Mouse (Mus musculus): ENCODE measurements at regions not wholly inside any gene's neighbourhood (a gene's known extent, or its start where the extent isn't known, plus 50 kb on each side); places are given as distances from the start of the nearest gene placed in this dataset.

DNA sequence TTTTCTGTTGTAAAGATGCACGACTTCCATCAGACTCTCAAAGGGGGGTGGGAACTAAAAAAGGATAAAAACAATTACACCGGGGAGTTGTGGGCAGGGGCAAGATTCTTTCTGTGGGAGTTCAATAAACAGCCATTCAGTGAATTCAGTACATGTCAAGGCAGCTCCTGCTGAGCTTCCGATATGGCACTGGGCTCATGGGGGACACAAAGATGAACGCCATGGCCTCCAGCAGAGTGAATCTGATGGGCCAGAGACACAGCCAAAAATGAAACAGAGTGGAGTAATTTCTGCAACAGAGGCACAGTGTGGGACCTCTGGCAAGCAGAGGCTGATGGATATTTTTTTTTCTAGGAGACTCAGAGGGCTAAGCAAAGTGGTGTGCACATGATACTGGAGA, 254.2 kb downstream of the AI593442 start:
- Histone ChIP-seq H3K27ac (ENCODE audit: low read depth, low read length) (no peak overlapping the region), H3K36me3 (ENCODE audit: control insufficient read depth, insufficient read depth, low read length) (no peaks in the 10 kb centered on the region), H3K27me3 (ENCODE audit: control insufficient read depth, insufficient read depth, low read length) (no peaks in the 10 kb centered on the region), H3K9me3 (replicated peaks; ENCODE audit: control insufficient read depth, low read length) (no peaks in the 10 kb centered on the region), H3K4me3 (ENCODE audit: low read depth, low read length) (no peak overlapping the region), H3K4me2 (no peak overlapping the region), H3K9ac (ENCODE audit: low read depth, low read length) (no peak overlapping the region), H3K4me1 (ENCODE audit: control insufficient read depth, insufficient read depth, low read length) (no peaks in the 10 kb centered on the region)
- no peak for ATAC-seq (replicated peaks; ENCODE audit: insufficient number of reproducible peaks, low FRiP score, low TSS enrichment)
- whole genome bisulfite sequencing (ENCODE audit: insufficient replicate concordance), result 73% methylated on average over 4 of the region's 4 CpGs

- Histone ChIP-seq H3K9me3 (replicated peaks; ENCODE audit: control insufficient read depth, low read length) (no peaks in the 10 kb centered on the region), H3K4me1 (ENCODE audit: control insufficient read depth, insufficient read depth, low read length) (no peaks in the 10 kb centered on the region), H3K27me3 (ENCODE audit: control insufficient read depth, insufficient read depth, low read length) (no peaks in the 10 kb centered on the region), H3K4me3 (ENCODE audit: low read depth, low read length) (no peak overlapping the region), H3K4me2 (no peak overlapping the region), H3K9ac (ENCODE audit: low read depth, low read length) (no peak overlapping the region), H3K27ac (ENCODE audit: low read depth, low read length) (no peak overlapping the region), H3K36me3 (ENCODE audit: control insufficient read depth, insufficient read depth, low read length) (no peaks in the 10 kb centered on the region)
- ATAC-seq (replicated peaks; ENCODE audit: insufficient number of reproducible peaks, low FRiP score, low TSS enrichment), result no peak
- 62% methylated on average over 3 of the region's 3 CpGs for WGBS (ENCODE audit: insufficient replicate concordance)
Observed at GRCm38 (mm10) chr9:52422622-52423021, 254.2 kb upstream of the Zc3h12c start.

DNA sequence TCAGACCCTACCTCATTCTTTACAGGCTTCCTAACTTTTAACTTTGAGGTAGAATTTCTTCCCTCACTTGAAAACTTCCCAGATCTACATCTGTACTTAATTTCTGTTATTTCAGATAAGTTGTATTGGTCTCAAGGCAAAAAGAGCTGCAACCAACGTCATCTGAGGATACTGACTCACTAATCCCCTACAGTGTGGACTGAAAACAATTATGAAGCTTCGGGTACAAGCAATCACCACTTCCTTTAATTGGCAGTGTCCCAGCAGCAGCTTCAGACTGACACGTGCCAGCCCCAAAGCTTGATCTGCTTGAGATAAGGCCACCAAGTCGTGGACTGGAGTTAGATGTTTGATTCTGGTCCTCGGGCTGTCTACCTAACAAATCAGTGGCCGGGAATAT, 247.3 kb upstream of the Zc3h12c start:
- no peak overlapping the region for H3K27ac ChIP-seq (ENCODE audit: low read depth, low read length)
- no peak overlapping the region for H3K9ac ChIP-seq (ENCODE audit: low read depth, low read length)
- no peaks in the 10 kb centered on the region for H3K27me3 ChIP-seq (ENCODE audit: control insufficient read depth, insufficient read depth, low read length)
- H3K4me1 ChIP-seq (ENCODE audit: control insufficient read depth, insufficient read depth, low read length), result no peaks in the 10 kb centered on the region
- no peak overlapping the region for H3K4me2 ChIP-seq
- H3K9me3 ChIP-seq (replicated peaks; ENCODE audit: control insufficient read depth, low read length), result no peaks in the 10 kb centered on the region
- no peak for ATAC-seq (replicated peaks; ENCODE audit: insufficient number of reproducible peaks, low FRiP score, low TSS enrichment)
- 28% methylated on average over 6 of the region's 6 CpGs for WGBS (ENCODE audit: insufficient replicate concordance)
- H3K4me3 ChIP-seq (ENCODE audit: low read depth, low read length), result no peak overlapping the region
- no peaks in the 10 kb centered on the region for H3K36me3 ChIP-seq (ENCODE audit: control insufficient read depth, insufficient read depth, low read length)

DNA sequence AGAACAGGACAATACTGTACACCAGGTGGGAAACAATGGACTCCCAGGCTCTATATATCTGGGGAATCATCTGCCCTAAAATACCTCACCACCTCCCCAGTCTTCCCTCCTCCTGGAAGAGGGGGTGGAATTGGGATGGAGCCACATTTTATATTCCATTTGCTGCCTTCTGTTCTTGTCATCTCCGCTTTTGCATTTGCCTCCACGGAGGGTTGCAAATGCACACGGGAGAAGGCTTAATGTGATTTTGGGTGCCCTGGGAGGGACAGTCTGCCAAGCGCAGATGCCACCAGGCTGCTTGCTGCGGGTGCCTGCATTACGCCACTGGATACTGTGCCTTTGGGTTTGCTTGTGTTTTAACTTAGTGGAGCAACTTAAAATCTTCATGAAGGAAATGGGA, 239.5 kb upstream of the Zc3h12c start:
- Histone ChIP-seq H3K4me3 (ENCODE audit: low read depth, low read length) (no peak overlapping the region), H3K27ac (ENCODE audit: low read depth, low read length) (no peak overlapping the region), H3K27me3 (ENCODE audit: control insufficient read depth, insufficient read depth, low read length) (no peaks in the 10 kb centered on the region), H3K36me3 (ENCODE audit: control insufficient read depth, insufficient read depth, low read length) (no peaks in the 10 kb centered on the region), H3K4me1 (ENCODE audit: control insufficient read depth, insufficient read depth, low read length) (no peaks in the 10 kb centered on the region), H3K4me2 (no peak overlapping the region), H3K9ac (ENCODE audit: low read depth, low read length) (no peak overlapping the region), H3K9me3 (replicated peaks; ENCODE audit: control insufficient read depth, low read length) (no peaks in the 10 kb centered on the region)
- no peak for ATAC-seq (replicated peaks; ENCODE audit: insufficient number of reproducible peaks, low FRiP score, low TSS enrichment)
- WGBS (ENCODE audit: insufficient replicate concordance), result 91% methylated on average over 6 of the region's 6 CpGs

DNA sequence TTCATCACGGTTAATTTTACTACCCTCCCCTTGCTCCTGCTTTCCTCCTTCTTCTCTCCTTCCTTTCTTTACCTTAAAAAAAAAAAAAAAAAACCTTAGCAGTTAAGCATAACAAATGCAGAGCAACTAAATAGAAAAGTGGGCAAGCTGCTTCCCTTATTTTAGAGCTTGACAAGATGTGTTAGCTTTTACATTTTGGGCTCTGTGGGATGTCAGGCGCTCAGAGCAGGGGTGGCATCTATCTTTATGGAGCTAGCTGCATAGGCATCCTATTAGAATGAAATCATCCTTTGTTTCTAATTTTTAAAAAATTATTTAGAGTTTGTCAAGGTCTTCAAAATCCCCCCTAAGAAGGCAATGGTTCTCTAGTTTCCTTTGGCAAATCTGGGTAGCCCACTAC, 234.1 kb upstream of the Zc3h12c start:
- no peak for ATAC-seq (replicated peaks; ENCODE audit: insufficient number of reproducible peaks, low FRiP score, low TSS enrichment)
- 66% methylated on average over 2 of the region's 2 CpGs for whole genome bisulfite sequencing (ENCODE audit: insufficient replicate concordance)
- no peak overlapping the region for H3K4me2 ChIP-seq

GRCm38 (mm10) chr9:52379031-52379430, 210.7 kb upstream of the Zc3h12c start:
- H3K27ac ChIP-seq (ENCODE audit: low read depth, low read length), result no peak overlapping the region
- no peak overlapping the region for H3K4me3 ChIP-seq (ENCODE audit: low read depth, low read length)
- no peaks in the 10 kb centered on the region for H3K4me1 ChIP-seq (ENCODE audit: control insufficient read depth, insufficient read depth, low read length)
- ATAC-seq (replicated peaks; ENCODE audit: insufficient number of reproducible peaks, low FRiP score, low TSS enrichment), result no peak
- H3K4me2 ChIP-seq, result no peak overlapping the region
- H3K27me3 ChIP-seq (ENCODE audit: control insufficient read depth, insufficient read depth, low read length), result no peaks in the 10 kb centered on the region
- no peaks in the 10 kb centered on the region for H3K9me3 ChIP-seq (replicated peaks; ENCODE audit: control insufficient read depth, low read length)
- WGBS (ENCODE audit: insufficient replicate concordance), result 66% methylated on average over 2 of the region's 2 CpGs
- no peaks in the 10 kb centered on the region for H3K36me3 ChIP-seq (ENCODE audit: control insufficient read depth, insufficient read depth, low read length)
- no peak overlapping the region for H3K9ac ChIP-seq (ENCODE audit: low read depth, low read length)

More for the DNA sequence above, 234.1 kb upstream of the Zc3h12c start:
- Histone ChIP-seq H3K9me3 (replicated peaks; ENCODE audit: control insufficient read depth, low read length) (no peaks in the 10 kb centered on the region), H3K27me3 (ENCODE audit: control insufficient read depth, insufficient read depth, low read length) (no peaks in the 10 kb centered on the region), H3K36me3 (ENCODE audit: control insufficient read depth, insufficient read depth, low read length) (no peaks in the 10 kb centered on the region), H3K4me1 (ENCODE audit: control insufficient read depth, insufficient read depth, low read length) (no peaks in the 10 kb centered on the region), H3K4me3 (ENCODE audit: low read depth, low read length) (no peak overlapping the region), H3K9ac (ENCODE audit: low read depth, low read length) (no peak overlapping the region), H3K27ac (ENCODE audit: low read depth, low read length) (no peak overlapping the region)

DNA sequence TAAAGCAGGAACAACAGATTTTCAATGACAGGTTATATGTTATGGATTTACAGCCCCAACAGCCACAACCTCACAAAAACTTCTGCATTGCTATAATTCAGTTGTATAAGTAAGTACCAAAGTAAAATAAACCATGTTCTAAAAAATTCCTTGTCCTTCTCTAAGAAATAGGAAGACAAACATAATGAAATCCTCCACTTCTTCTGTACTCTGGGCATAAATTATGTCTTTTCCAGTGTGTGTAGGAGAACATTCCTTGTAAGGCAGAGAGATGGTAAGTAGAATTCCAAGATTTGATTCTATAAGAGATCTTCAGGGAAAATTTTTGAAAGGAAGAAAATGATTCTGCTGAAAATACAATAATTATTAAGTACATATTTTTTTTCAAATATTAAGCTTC, 209.4 kb upstream of the Zc3h12c start:
- Histone ChIP-seq H3K4me1 (ENCODE audit: control insufficient read depth, insufficient read depth, low read length) (no peaks in the 10 kb centered on the region), H3K36me3 (ENCODE audit: control insufficient read depth, insufficient read depth, low read length) (no peaks in the 10 kb centered on the region), H3K9me3 (replicated peaks; ENCODE audit: control insufficient read depth, low read length) (no peaks in the 10 kb centered on the region), H3K4me2 (no peak overlapping the region), H3K9ac (ENCODE audit: low read depth, low read length) (no peak overlapping the region), H3K27me3 (ENCODE audit: control insufficient read depth, insufficient read depth, low read length) (no peaks in the 10 kb centered on the region), H3K4me3 (ENCODE audit: low read depth, low read length) (no peak overlapping the region), H3K27ac (ENCODE audit: low read depth, low read length) (no peak overlapping the region)
- no peak for ATAC-seq (replicated peaks; ENCODE audit: insufficient number of reproducible peaks, low FRiP score, low TSS enrichment)

- H3K36me3 ChIP-seq (ENCODE audit: control insufficient read depth, insufficient read depth, low read length), result no peaks in the 10 kb centered on the region
- H3K27ac ChIP-seq (ENCODE audit: low read depth, low read length), result no peak overlapping the region
- no peak for ATAC-seq (replicated peaks; ENCODE audit: insufficient number of reproducible peaks, low FRiP score, low TSS enrichment)
- 71% methylated on average over 3 of the region's 3 CpGs for WGBS (ENCODE audit: insufficient replicate concordance)
- no peak overlapping the region for H3K4me2 ChIP-seq
- H3K9ac ChIP-seq (ENCODE audit: low read depth, low read length), result no peak overlapping the region
- H3K4me3 ChIP-seq (ENCODE audit: low read depth, low read length), result no peak overlapping the region
- H3K27me3 ChIP-seq (ENCODE audit: control insufficient read depth, insufficient read depth, low read length), result no peaks in the 10 kb centered on the region
- H3K9me3 ChIP-seq (replicated peaks; ENCODE audit: control insufficient read depth, low read length), result no peaks in the 10 kb centered on the region
- H3K4me1 ChIP-seq (ENCODE audit: control insufficient read depth, insufficient read depth, low read length), result no peaks in the 10 kb centered on the region
Observed at GRCm38 (mm10) chr9:52376914-52377313, 208.5 kb upstream of the Zc3h12c start.

DNA sequence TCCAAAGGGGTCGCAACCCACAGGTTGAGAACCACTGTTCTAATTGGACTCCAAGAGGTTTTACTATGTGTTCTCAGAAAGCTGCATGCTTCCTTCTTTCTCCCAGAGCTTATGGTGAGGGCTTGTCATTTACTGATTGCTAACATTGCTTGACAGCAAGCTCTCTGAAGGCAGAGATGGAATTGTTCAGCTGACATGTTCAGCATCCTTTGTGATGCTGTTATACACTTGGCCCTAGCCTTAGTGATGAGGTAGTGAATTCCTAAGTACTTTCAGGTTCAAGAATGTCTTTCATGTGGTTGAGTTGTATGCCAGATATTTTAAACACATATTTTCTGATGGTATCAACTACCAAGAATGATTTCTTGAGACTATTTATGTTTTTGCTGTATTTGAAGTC, 202.9 kb upstream of the Zc3h12c start:
- Histone ChIP-seq H3K27me3 (ENCODE audit: control insufficient read depth, insufficient read depth, low read length) (no peaks in the 10 kb centered on the region), H3K9me3 (replicated peaks; ENCODE audit: control insufficient read depth, low read length) (no peaks in the 10 kb centered on the region), H3K27ac (ENCODE audit: low read depth, low read length) (no peak overlapping the region), H3K4me3 (ENCODE audit: low read depth, low read length) (no peak overlapping the region), H3K36me3 (ENCODE audit: control insufficient read depth, insufficient read depth, low read length) (no peaks in the 10 kb centered on the region), H3K4me2 (no peak overlapping the region), H3K9ac (ENCODE audit: low read depth, low read length) (no peak overlapping the region), H3K4me1 (ENCODE audit: control insufficient read depth, insufficient read depth, low read length) (no peaks in the 10 kb centered on the region)
- WGBS (ENCODE audit: insufficient replicate concordance), result 85% methylated on average over 1 of the region's 1 CpGs
- ATAC-seq (replicated peaks; ENCODE audit: insufficient number of reproducible peaks, low FRiP score, low TSS enrichment), result no peak

Data from heart, embryonic 11.5 days (tissue).